Mouse (Mus musculus): ENCODE measurements around the gene 1700001P01Rik. TPM values are rescaled to one million over a fixed set of nuclear protein-coding genes. Genes with fewer than 3 reads are reported as not detected.

1700001P01Rik gene
- polyA plus RNA-seq, 1 experiment: not detected

DNA sequence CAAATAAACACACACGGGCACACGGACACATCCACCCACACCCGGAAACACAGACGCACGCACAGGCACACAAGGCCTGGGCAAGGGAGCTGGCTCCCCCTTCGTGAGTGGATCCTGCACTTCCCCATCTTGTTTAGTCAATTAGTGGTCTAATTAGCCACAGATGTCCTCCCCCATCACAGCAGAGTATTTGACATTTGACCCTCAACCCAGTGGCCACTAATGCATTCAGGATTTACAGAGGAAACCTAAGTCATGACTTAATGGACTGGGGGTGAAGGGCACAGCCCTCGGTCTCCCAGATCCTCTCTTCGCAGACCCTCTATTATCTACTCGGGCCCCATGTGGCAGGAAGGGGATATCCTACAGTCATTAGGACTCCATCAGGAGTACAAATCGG, 42.0 kb downstream of the 1700001P01Rik start:
- 79% methylated on average over 10 of the region's 10 CpGs for WGBS
- no peak overlapping the region for H3K4me3 ChIP-seq (ENCODE audit: extremely low read depth, insufficient read depth, insufficient read length)
- H3K4me1 ChIP-seq (ENCODE audit: control insufficient read depth, insufficient read depth, insufficient read length): peaks cover 2% of the 10 kb centered on the region; the same call in 1 of the 2 replicates

DNA sequence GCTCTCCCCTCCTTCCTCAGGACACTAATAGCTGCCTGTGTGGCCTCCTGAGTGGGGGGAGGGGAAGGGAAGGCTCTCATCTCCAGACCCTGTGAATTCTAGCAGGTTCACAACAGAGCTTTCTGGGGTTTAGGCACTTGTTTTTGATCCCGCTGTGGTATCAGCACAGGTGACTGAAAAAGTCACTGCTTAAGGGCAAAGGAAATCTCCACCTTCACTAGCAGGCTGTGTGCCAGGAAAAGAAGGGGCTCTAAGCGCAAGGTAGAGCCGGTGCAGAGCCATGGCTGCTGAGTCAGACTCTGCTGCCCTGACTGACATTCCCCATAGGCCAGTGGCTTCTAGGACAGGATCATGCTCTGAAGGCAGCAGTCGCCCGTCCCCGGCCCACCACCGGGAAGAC, 47.0 kb downstream of the 1700001P01Rik start:
- TF ChIP-seq CTCF (IDR thresholded peaks at IDR 0.05; ENCODE audit: extremely low read depth, insufficient read depth, insufficient read length, insufficient replicate concordance) (no peak), POLR2A (IDR thresholded peaks at IDR 0.05; ENCODE audit: low read depth, low read length) (no peak)
- peaks cover 34% of the 10 kb centered on the region for H3K36me3 ChIP-seq (ENCODE audit: control insufficient read depth, insufficient read depth, low read length)
- H3K27me3 ChIP-seq (ENCODE audit: control insufficient read depth, insufficient read depth, low read length): no peaks in the 10 kb centered on the region
- WGBS: 29% methylated on average over 7 of the region's 7 CpGs
- H3K4me1 ChIP-seq (ENCODE audit: control insufficient read depth, insufficient read depth, insufficient read length): peaks cover 9% of the 10 kb centered on the region; the same call in 1 of the 2 replicates
- H3K27ac ChIP-seq (ENCODE audit: insufficient read depth, low read length): peak overlapping the region; percentile 63
- no peak overlapping the region for H3K4me3 ChIP-seq (ENCODE audit: extremely low read depth, insufficient read depth, insufficient read length)
- no peak for DNase-seq (ENCODE audit: low read depth in 1 of 2, low spot score in 2 of 2)

More for the DNA sequence above, 42.0 kb downstream of the 1700001P01Rik start:
- DNase-seq (ENCODE audit: low read depth in 1 of 2, low spot score in 2 of 2): no peak
- no peak for TF ChIP-seq CTCF (IDR thresholded peaks at IDR 0.05; ENCODE audit: extremely low read depth, insufficient read depth, insufficient read length, insufficient replicate concordance)
- no peak for TF ChIP-seq POLR2A (IDR thresholded peaks at IDR 0.05; ENCODE audit: low read depth, low read length)
- Histone ChIP-seq H3K27me3 (ENCODE audit: control insufficient read depth, insufficient read depth, low read length) (no peaks in the 10 kb centered on the region), H3K27ac (ENCODE audit: insufficient read depth, low read length) (no peak overlapping the region), H3K36me3 (ENCODE audit: control insufficient read depth, insufficient read depth, low read length) (peaks cover 16% of the 10 kb centered on the region)

DNA sequence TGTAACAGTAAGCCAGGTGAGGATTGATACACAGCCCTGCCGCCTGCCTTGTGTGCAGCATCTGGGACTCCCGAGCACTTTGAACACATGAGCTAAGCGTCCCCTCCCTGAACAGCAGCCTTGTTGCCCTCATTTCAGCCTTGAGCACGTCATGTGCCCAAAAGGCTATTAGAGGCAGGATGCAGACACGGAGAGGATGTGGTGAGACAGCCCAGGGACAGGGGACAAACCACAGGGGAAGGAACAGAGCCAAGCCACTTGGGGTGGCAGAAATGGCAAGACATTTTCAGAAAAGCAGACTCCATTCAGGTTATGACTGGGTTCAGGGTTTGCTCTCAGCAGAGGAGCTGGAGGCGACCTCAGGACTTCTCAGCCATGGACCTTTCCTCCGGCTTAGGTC, 47.4 kb downstream of the 1700001P01Rik start:
- TF ChIP-seq CTCF (IDR thresholded peaks at IDR 0.05; ENCODE audit: extremely low read depth, insufficient read depth, insufficient read length, insufficient replicate concordance) (no peak), POLR2A (IDR thresholded peaks at IDR 0.05; ENCODE audit: low read depth, low read length) (no peak)
- Histone ChIP-seq H3K36me3 (ENCODE audit: control insufficient read depth, insufficient read depth, low read length) (peaks cover 36% of the 10 kb centered on the region), H3K27ac (ENCODE audit: insufficient read depth, low read length) (peak overlapping the region; percentile 63), H3K4me1 (ENCODE audit: control insufficient read depth, insufficient read depth, insufficient read length) (peaks cover 9% of the 10 kb centered on the region; the same call in 1 of the 2 replicates), H3K4me3 (ENCODE audit: extremely low read depth, insufficient read depth, insufficient read length) (no peak overlapping the region), H3K27me3 (ENCODE audit: control insufficient read depth, insufficient read depth, low read length) (no peaks in the 10 kb centered on the region)
- 25% methylated on average over 7 of the region's 7 CpGs for WGBS
- DNase-seq (ENCODE audit: low read depth in 1 of 2, low spot score in 2 of 2): peak; percentile 33

DNA sequence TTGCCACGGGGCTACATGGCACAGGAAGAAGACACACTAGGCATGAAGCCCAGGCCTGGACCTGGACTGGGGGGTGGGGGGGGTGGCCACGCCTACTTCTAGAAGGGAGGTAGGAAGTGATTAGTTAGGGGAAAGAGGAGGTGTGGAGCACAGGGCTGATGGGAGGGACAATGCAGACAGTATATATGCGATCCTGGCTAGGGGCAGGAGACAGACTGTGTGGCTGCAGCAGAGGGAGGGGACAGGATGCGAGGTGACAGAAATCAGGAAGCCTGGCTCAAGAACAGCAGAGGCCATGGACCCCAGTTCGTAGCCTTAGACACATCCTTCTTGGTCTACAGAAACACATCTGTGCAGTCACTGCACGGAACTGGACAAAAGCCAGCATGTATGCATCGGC, 52.0 kb downstream of the 1700001P01Rik start:
- Histone ChIP-seq H3K27me3 (ENCODE audit: control insufficient read depth, insufficient read depth, low read length) (no peaks in the 10 kb centered on the region), H3K36me3 (ENCODE audit: control insufficient read depth, insufficient read depth, low read length) (peaks cover 49% of the 10 kb centered on the region)
- 46% methylated on average over 7 of the region's 7 CpGs for WGBS

More for the DNA sequence above, 52.0 kb downstream of the 1700001P01Rik start:
- Histone ChIP-seq H3K27ac (ENCODE audit: insufficient read depth, low read length) (no peak overlapping the region), H3K4me3 (ENCODE audit: extremely low read depth, insufficient read depth, insufficient read length) (no peak overlapping the region), H3K4me1 (ENCODE audit: control insufficient read depth, insufficient read depth, insufficient read length) (peaks cover 10% of the 10 kb centered on the region; the same call in 1 of the 2 replicates)
- TF ChIP-seq POLR2A (IDR thresholded peaks at IDR 0.05; ENCODE audit: low read depth, low read length): no peak
- no peak for TF ChIP-seq CTCF (IDR thresholded peaks at IDR 0.05; ENCODE audit: extremely low read depth, insufficient read depth, insufficient read length, insufficient replicate concordance)
- no peak for DNase-seq (ENCODE audit: low read depth in 1 of 2, low spot score in 2 of 2)

Other genes starting within 250 kb of the 1700001P01Rik start
- 0.13 TPM in 2 replicates for gene Srcin1, start 199.7 kb downstream of the 1700001P01Rik start, polyA plus RNA-seq (2012; rRNA removed)
- 3.9 and 7.8 TPM in 2 replicates for gene Epop, start 146.2 kb downstream of the 1700001P01Rik start, polyA plus RNA-seq (2012; rRNA removed)
- gene Mllt6, start 112.5 kb downstream of the 1700001P01Rik start, polyA plus RNA-seq (2012; rRNA removed): 65.8 and 93.7 TPM in 2 replicates
- gene Cisd3, start 90.1 kb downstream of the 1700001P01Rik start, polyA plus RNA-seq (2012; rRNA removed): 17.3 and 18.5 TPM in 2 replicates
- 10.0 and 14.4 TPM in 2 replicates for gene Pcgf2, start 75.4 kb downstream of the 1700001P01Rik start, polyA plus RNA-seq (2012; rRNA removed)
- gene Psmb3, start 72.5 kb downstream of the 1700001P01Rik start, polyA plus RNA-seq (2012; rRNA removed): 151 and 203 TPM in 2 replicates
- 17.6 and 19.1 TPM in 2 replicates for gene Pip4k2b, start 31.2 kb downstream of the 1700001P01Rik start, polyA plus RNA-seq (2012; rRNA removed)
- 6.7 TPM in 2 replicates for gene Cwc25, start 9.4 kb downstream of the 1700001P01Rik start, polyA plus RNA-seq (2012; rRNA removed)
- 96.9 and 98.1 TPM in 2 replicates for gene Rpl23, start 6.5 kb upstream of the 1700001P01Rik start, polyA plus RNA-seq (2012; rRNA removed)
- 69.4 and 75.2 TPM in 2 replicates for gene Lasp1, start 23.1 kb upstream of the 1700001P01Rik start, polyA plus RNA-seq (2012; rRNA removed)
- gene B230217C12Rik, start 64.9 kb upstream of the 1700001P01Rik start, polyA plus RNA-seq (2012; rRNA removed): 1.8 and 3.1 TPM in 2 replicates
- 0.20 and 0.22 TPM in 2 replicates for gene Fbxo47, start 108.2 kb upstream of the 1700001P01Rik start, polyA plus RNA-seq (2012; rRNA removed)
- 9.0 and 9.7 TPM in 2 replicates for gene Plxdc1, start 210.5 kb upstream of the 1700001P01Rik start, polyA plus RNA-seq (2012; rRNA removed)
- gene Arl5c, start 220.3 kb upstream of the 1700001P01Rik start, polyA plus RNA-seq (2012; rRNA removed): 24.6 and 28.9 TPM in 2 replicates
- gene Cacnb1, start 247.1 kb upstream of the 1700001P01Rik start, polyA plus RNA-seq (2012; rRNA removed): 8.5 and 8.9 TPM in 2 replicates